Mouse (Mus musculus): ENCODE measurements at regions not wholly inside any gene's neighbourhood (a gene's known extent, or its start where the extent isn't known, plus 50 kb on each side); places are given as distances from the start of the nearest gene placed in this dataset.

DNA sequence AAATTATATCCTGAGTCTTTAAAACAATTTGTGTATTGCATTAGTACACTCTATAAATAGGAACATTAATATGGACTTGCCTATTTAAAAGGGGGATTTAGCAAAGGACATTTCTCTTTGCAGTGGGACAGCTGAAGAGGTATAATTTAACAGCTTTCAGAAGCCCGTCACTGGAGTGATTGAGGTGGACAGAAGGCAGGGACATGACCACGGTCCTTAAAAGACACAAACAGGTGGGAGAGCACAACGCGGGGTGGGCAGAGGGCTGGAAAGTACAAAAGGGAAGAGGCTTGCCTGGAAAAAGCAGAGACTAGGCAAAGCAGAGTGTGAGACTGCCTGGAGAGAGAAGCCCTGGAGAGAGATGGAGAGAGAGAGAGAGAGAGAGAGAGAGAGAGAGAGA, 51.9 kb upstream of the Pkhd1 start:
- H3K36me3 ChIP-seq, result no peaks in the 10 kb centered on the region
- ATAC-seq, result no peak
- no peak overlapping the region for H3K27ac ChIP-seq
- H3K9me3 ChIP-seq, result no peaks in the 10 kb centered on the region
- no peaks in the 10 kb centered on the region for H3K27me3 ChIP-seq
- no peak overlapping the region for H3K4me2 ChIP-seq (replicated peaks)
- H3K4me3 ChIP-seq (replicated peaks), result no peak overlapping the region
- no peaks in the 10 kb centered on the region for H3K4me1 ChIP-seq (replicated peaks)
- no peak overlapping the region for H3K9ac ChIP-seq (replicated peaks)
- WGBS, result 81% methylated on average over 4 of the region's 4 CpGs

DNA sequence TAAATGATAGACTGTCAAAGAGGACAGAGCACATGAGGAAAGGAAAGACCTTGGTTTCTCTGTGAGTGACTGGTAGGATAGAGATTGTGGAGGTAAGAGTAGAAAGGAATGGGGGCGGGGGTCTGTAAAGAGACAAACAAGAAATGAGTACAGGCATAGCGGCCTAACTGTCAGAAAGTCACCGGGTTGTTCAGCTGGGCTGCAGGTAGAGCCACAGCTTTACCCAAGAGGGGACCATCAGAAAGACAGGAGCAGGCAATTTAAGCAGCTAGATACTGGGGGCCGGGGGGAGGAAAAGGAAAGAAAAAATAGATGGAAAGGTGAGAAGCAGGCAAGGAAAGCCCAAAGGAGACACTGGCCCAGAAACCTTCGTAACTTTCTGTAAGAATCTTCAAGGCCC, 52.6 kb upstream of the Pkhd1 start:
- no peak overlapping the region for H3K4me2 ChIP-seq (replicated peaks)
- H3K9me3 ChIP-seq, result no peaks in the 10 kb centered on the region
- no peaks in the 10 kb centered on the region for H3K4me1 ChIP-seq (replicated peaks)
- H3K9ac ChIP-seq (replicated peaks), result no peak overlapping the region
- WGBS, result 78% methylated on average over 5 of the region's 5 CpGs
- H3K36me3 ChIP-seq, result no peaks in the 10 kb centered on the region
- H3K27ac ChIP-seq, result no peak overlapping the region
- H3K4me3 ChIP-seq (replicated peaks), result no peak overlapping the region
- no peaks in the 10 kb centered on the region for H3K27me3 ChIP-seq
- no peak for ATAC-seq

DNA sequence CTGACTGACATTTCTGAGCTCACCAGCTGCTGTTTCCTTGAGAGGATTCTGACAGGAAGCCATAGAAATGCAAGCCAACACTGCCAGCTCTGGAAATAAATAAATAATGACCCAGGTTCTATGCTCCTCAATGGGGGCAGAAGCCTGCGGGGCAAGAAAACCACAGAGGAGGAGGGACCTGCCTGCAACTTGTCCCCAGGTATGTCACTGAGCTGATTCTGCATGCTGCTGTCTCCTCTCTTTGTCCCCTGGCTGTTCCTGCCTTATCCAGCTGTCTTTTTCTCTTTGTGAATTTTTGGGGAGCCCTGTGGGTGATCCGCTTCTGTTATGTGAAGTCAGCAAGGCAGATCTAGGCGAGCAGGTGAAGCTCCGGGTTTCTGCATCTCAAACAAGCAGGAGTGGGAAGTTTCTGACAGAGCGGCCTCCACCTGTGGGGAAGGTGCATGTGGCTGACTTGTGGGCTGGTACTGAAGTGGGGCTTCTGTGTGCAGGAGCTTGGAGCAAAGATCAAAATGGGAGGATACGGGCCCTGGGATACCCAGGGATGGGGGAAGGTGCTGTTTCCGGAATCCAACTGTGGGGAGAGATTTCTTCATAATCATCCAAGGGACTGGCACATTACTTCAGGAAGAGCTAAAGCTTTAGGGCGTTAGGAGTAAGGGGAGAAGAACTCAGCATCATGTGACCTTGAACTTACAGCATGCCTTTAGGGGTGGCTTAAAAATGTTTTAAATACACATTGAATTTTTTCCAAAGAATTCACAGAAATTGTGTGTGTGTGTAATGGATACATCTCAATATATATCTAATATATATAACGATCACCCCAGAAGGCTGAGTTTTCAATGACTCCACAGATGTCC, 53.3 kb upstream of the Pkhd1 start:
- Histone ChIP-seq H3K9me3 (no peaks in the 10 kb centered on the region), H3K4me3 (replicated peaks) (no peak overlapping the region), H3K36me3 (no peaks in the 10 kb centered on the region), H3K4me2 (replicated peaks) (no peak overlapping the region), H3K9ac (replicated peaks) (no peak overlapping the region), H3K4me1 (replicated peaks) (no peaks in the 10 kb centered on the region), H3K27me3 (no peaks in the 10 kb centered on the region), H3K27ac (no peak overlapping the region)
- WGBS, result 79% methylated on average over 9 of the region's 9 CpGs
- no peak for ATAC-seq

DNA sequence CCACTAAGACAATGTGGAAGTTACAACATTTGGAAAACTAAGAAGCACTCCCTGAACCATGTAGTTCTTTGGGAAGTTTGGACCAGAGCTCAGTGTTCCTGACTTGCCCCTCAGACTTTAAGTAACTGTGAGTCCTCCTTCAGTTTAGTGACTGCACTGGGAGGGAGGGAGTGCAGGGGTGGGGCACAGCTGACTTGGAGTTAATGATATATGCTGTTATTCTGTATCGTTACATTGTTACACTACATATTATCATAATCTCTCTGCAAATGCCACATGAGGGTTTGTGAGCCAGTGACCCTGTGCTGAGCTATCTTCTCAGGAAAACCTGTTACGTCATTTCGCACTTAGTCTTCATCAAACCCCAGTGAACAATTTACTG, 53.9 kb upstream of the Pkhd1 start:
- Histone ChIP-seq H3K4me2 (replicated peaks) (no peak overlapping the region), H3K4me1 (replicated peaks) (no peaks in the 10 kb centered on the region), H3K27me3 (no peaks in the 10 kb centered on the region), H3K27ac (no peak overlapping the region), H3K9me3 (no peaks in the 10 kb centered on the region), H3K36me3 (no peaks in the 10 kb centered on the region), H3K4me3 (replicated peaks) (no peak overlapping the region), H3K9ac (replicated peaks) (no peak overlapping the region)
- no peak for ATAC-seq
- WGBS, result 89% methylated on average over 3 of the region's 3 CpGs

DNA sequence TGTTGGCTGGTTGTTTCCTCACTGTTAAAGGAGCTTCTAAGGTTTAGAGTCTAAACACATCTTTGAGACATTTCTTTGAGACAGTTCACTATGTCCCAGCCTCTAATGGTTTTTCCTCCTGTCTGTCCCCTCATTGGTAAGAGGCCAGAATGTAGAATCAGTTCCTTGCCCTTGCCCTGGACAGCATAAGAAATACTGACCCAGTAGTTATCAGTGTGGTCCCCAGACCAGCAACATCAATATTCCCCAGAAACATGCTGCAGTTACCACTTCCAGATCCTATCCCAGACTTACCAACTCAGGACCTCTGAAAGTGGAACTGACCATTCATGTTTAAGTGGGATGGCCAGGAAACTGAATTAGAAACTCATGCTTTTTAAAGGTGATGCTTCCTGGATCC, 54.4 kb upstream of the Pkhd1 start:
- H3K9ac ChIP-seq (replicated peaks), result no peak overlapping the region
- no peak overlapping the region for H3K4me2 ChIP-seq (replicated peaks)
- no peak for ATAC-seq
- no peaks in the 10 kb centered on the region for H3K36me3 ChIP-seq
- H3K27me3 ChIP-seq, result no peaks in the 10 kb centered on the region
- H3K27ac ChIP-seq, result no peak overlapping the region
- H3K4me1 ChIP-seq (replicated peaks), result no peaks in the 10 kb centered on the region
- no peaks in the 10 kb centered on the region for H3K9me3 ChIP-seq
- H3K4me3 ChIP-seq (replicated peaks), result no peak overlapping the region

DNA sequence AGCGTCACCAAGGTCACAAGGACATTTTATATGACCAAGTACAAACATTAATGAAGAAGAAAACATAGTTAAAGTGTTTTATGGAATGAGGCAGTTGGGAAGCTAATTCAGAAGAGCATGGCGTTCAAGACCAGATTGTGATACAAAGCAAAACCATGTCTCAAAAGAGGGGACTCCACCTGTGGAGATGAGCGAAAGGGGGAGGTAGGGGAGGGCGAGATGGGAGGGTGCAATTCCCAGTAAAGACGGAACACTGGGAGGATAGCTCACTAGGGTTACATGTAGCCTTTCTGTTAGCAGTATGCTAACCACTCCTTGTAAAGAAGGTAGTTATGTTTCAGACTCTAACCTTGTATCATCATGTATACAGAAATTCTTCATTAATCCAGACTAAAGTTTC, 55.1 kb upstream of the Pkhd1 start:
- Histone ChIP-seq H3K4me3 (replicated peaks) (no peak overlapping the region), H3K4me2 (replicated peaks) (no peak overlapping the region), H3K9ac (replicated peaks) (no peak overlapping the region), H3K9me3 (no peaks in the 10 kb centered on the region), H3K36me3 (no peaks in the 10 kb centered on the region), H3K27me3 (no peaks in the 10 kb centered on the region), H3K4me1 (replicated peaks) (0 out of 2 replicates have a peak, but pooled peaks cover 3% of the 10 kb centered on the region), H3K27ac (no peak overlapping the region)
- ATAC-seq, result no peak
- 87% methylated on average over 5 of the region's 5 CpGs for WGBS

DNA sequence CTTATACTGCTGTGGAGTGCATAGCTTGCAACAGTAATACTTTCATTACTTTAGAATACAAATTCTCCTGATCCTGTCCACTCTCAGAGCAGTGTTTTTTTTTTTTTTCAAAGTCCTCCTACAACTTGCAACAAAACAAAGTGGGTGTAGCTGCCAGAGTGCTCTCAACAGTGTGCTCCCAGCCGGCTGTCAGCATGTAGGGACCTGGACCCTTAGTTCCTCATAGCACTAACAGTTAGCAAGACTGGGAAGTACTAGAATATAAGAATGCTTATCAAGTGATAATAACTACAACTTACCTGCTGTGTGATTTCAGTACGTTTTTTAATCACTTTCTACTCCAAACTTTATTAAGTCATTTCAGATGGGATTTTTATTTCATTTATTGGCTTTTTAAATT, 55.5 kb upstream of the Pkhd1 start:
- H3K27me3 ChIP-seq, result no peaks in the 10 kb centered on the region
- WGBS, result 66% methylated on average over 2 of the region's 2 CpGs
- no peak for ATAC-seq
- H3K9me3 ChIP-seq, result no peaks in the 10 kb centered on the region
- H3K4me3 ChIP-seq (replicated peaks), result no peak overlapping the region
- no peak overlapping the region for H3K9ac ChIP-seq (replicated peaks)
- H3K36me3 ChIP-seq, result no peaks in the 10 kb centered on the region
- H3K4me1 ChIP-seq (replicated peaks), result 0 out of 2 replicates have a peak, but pooled peaks cover 4% of the 10 kb centered on the region
- H3K27ac ChIP-seq, result no peak overlapping the region
- no peak overlapping the region for H3K4me2 ChIP-seq (replicated peaks)

DNA sequence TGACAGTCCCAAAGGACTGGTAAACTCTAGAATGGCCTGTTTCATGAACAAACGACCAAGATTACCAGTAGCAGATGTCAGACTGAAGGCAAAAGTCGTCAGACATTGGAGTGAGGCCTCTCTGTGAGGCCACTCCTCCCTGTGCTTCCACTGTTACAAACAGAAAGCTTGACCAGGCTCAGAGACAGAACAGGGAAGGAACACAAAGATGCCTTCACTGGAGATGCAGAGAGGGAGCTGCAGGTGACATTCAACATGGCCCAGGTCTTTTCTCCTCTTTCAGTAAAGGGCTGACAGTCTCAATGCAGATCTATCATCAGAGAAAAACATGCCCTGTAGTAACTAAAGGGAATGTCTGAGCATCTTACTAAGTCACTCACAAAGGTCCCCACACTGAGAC, 56.1 kb upstream of the Il17a start:
- Histone ChIP-seq H3K4me3 (replicated peaks) (no peak overlapping the region), H3K4me1 (replicated peaks) (0 out of 2 replicates have a peak, but pooled peaks cover 4% of the 10 kb centered on the region), H3K36me3 (no peaks in the 10 kb centered on the region), H3K27me3 (no peaks in the 10 kb centered on the region), H3K9me3 (no peaks in the 10 kb centered on the region), H3K27ac (no peak overlapping the region), H3K9ac (replicated peaks) (no peak overlapping the region), H3K4me2 (replicated peaks) (no peak overlapping the region)
- WGBS, result 17% methylated on average over 2 of the region's 2 CpGs
- no peak for ATAC-seq

DNA sequence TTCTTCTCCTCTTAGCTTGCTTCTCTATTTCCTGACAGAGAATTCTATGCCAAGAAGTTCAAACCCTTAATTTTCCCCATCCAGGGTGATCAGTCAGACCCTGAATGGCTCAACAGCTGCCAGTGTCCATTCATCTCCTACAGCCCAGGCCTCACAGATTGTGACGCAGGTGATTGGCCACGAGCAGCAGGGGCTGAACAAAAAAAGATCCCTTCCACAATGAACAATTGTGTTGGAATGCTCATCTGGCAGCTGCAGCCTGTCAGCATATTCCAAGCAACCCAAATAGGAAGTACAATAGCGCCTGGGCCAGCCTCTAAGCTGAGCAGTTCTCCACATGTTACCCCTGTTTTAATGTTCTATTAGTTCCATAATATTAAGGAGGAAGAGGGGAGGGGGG, 52.7 kb upstream of the Il17a start:
- Histone ChIP-seq H3K27ac (no peak overlapping the region), H3K4me1 (replicated peaks) (0 out of 2 replicates have a peak, but pooled peaks cover 4% of the 10 kb centered on the region), H3K9ac (replicated peaks) (no peak overlapping the region), H3K4me3 (replicated peaks) (no peak overlapping the region), H3K27me3 (no peaks in the 10 kb centered on the region), H3K4me2 (replicated peaks) (no peak overlapping the region), H3K36me3 (no peaks in the 10 kb centered on the region), H3K9me3 (no peaks in the 10 kb centered on the region)
- peak; percentile 48; the same call in 1 of the 2 replicates for ATAC-seq
- WGBS, result 8% methylated on average over 3 of the region's 3 CpGs

DNA sequence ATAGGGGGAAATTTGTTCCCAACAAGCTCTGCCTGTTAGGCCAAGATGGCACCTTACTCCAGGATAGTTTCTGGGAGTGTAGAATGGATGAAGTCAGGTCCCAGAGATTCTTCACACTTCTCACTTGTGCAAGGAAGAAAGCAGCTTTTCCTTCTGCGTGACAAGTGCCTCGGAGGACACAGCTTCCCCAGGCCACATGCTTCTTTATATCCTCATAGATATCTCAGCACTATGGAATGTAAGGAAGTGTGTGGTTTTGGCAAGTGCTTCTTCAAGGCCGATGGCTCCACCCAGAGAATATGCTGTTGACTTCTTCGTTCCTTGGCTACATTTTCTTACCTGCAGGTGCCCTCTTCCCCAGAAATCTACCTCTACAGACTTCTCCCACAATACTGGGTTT, 51.9 kb upstream of the Il17a start:
- H3K4me1 ChIP-seq (replicated peaks), result 0 out of 2 replicates have a peak, but pooled peaks cover 4% of the 10 kb centered on the region
- no peak overlapping the region for H3K9ac ChIP-seq (replicated peaks)
- H3K27ac ChIP-seq, result no peak overlapping the region
- no peak overlapping the region for H3K4me3 ChIP-seq (replicated peaks)
- no peak for ATAC-seq
- H3K9me3 ChIP-seq, result no peaks in the 10 kb centered on the region
- H3K27me3 ChIP-seq, result no peaks in the 10 kb centered on the region
- H3K4me2 ChIP-seq (replicated peaks), result no peak overlapping the region
- 95% methylated on average over 4 of the region's 4 CpGs for WGBS
- H3K36me3 ChIP-seq, result no peaks in the 10 kb centered on the region

DNA sequence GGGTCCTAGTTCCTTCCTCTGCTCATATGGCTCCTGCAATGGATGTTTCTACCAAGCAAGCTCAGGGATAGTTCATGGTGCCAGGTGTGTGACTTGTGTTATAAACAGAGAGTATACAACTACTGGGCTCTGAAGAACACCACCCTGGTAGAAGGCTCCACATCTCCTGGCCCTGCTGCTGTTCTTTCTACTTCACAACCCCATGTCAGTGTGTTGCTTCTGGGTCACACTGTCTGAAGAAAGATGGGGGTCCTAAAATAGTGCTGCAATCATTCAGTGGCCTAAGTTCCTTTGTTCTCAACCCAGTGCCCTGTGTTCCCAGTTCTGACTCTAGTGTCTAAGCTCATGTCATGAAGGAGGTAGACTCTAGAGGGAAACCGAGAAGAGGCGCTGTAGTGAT, 51.4 kb upstream of the Il17a start:
- Histone ChIP-seq H3K27ac (no peak overlapping the region), H3K4me2 (replicated peaks) (no peak overlapping the region), H3K9ac (replicated peaks) (no peak overlapping the region), H3K4me3 (replicated peaks) (no peak overlapping the region), H3K27me3 (no peaks in the 10 kb centered on the region), H3K4me1 (replicated peaks) (0 out of 2 replicates have a peak, but pooled peaks cover 4% of the 10 kb centered on the region), H3K36me3 (no peaks in the 10 kb centered on the region), H3K9me3 (no peaks in the 10 kb centered on the region)
- ATAC-seq, result no peak
- WGBS, result 95% methylated on average over 2 of the region's 2 CpGs

DNA sequence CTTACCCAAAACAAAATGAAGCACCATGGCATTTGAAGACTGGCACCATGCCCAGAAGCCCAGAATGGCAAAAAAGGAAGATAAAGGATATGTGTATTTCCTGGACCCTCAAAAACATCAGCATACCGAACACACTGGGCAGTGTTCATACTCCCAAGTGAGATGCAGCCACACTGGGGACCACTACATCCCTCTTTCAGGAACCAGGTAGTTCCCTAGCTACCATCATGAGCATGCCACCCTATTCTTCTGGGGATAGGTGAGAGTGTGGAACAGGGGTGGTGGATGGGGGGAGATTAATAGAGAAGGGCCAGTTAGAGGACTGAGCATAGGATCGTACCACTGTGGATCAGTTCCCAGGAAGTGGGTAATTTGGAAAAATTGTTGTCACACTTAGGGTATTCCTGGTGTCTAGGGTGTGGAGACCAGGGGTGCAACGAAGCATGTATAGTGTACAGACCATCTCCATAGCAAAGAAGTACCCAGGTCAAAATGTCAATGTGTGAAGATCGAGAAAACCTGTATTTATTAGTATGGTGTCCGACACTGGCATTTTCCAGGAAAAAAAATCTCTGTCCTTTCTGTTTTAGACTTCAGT, 50.9 kb upstream of the Il17a start:
- H3K27ac ChIP-seq, result no peak overlapping the region
- ATAC-seq, result no peak
- 87% methylated on average over 5 of the region's 5 CpGs for WGBS
- no peak overlapping the region for H3K9ac ChIP-seq (replicated peaks)
- H3K36me3 ChIP-seq, result no peaks in the 10 kb centered on the region
- H3K4me3 ChIP-seq (replicated peaks), result no peak overlapping the region
- H3K27me3 ChIP-seq, result no peaks in the 10 kb centered on the region
- 0 out of 2 replicates have a peak, but pooled peaks cover 4% of the 10 kb centered on the region for H3K4me1 ChIP-seq (replicated peaks)
- no peaks in the 10 kb centered on the region for H3K9me3 ChIP-seq
- no peak overlapping the region for H3K4me2 ChIP-seq (replicated peaks)

All from midbrain, embryonic 13.5 days (tissue).